Mouse (Mus musculus) kidney, embryonic 16.5 days (tissue): ENCODE data around the gene Arhgap25. TPM values are rescaled to one million over a fixed set of nuclear protein-coding genes. Genes with fewer than 3 reads are reported as not detected.
A peak's percentile ranks its signal among the peaks of the same experiment; 100 is the strongest.
"Not testable (repeated sequence)": the region's sequence is repeated elsewhere in the genome, so short reads cannot be mapped to it uniquely, and the experiment has no call there.

Experiments
- ATAC-seq: fragments of 200-750 bp; cut with Nextera tagmentation; 2 replicates; pipeline ENCODE4 v1.8.0; 2017; ENCODE audit warnings: moderate TSS enrichment; ENCODE audit not compliant: low FRiP score, low TSS enrichment
- H3K27ac ChIP-seq: fragments of 300-500 bp; sonication (generic); 2 replicates; pipeline ENCODE4 v1.5.1; 2014; ENCODE audit warnings: low read length
- H3K27me3 ChIP-seq: fragments of 300-500 bp; sonication (generic); 2 replicates; pipeline ENCODE4 v1.6.1; 2014; ENCODE audit warnings: low read length, control low read depth, mixed read lengths; ENCODE audit not compliant: insufficient read depth
- H3K36me3 ChIP-seq: fragments of 300-500 bp; sonication (generic); 2 replicates; pipeline ENCODE4 v1.6.1; 2014; ENCODE audit warnings: low read length, control low read depth, mixed read lengths; ENCODE audit not compliant: insufficient read depth
- H3K4me1 ChIP-seq: fragments of 300-500 bp; sonication (generic); 2 replicates; pipeline ENCODE4 v1.6.1; 2014; ENCODE audit warnings: low read length, control low read depth, mixed read lengths; ENCODE audit not compliant: insufficient read depth
- H3K4me2 ChIP-seq: fragments of 300-500 bp; sonication (generic); replicated peaks from 2 replicates; pipeline ENCODE4 v1.6.1; 2014; ENCODE audit warnings: low read depth, low read length
- H3K4me3 ChIP-seq: fragments of 300-500 bp; sonication (generic); 2 replicates; pipeline ENCODE4 v1.5.1; 2014; ENCODE audit warnings: mild to moderate bottlenecking, low read length
- H3K9ac ChIP-seq: fragments of 300-500 bp; sonication (generic); replicated peaks from 2 replicates; pipeline ENCODE4 v1.6.1; 2014; ENCODE audit warnings: low read length
- H3K9me3 ChIP-seq: fragments of 300-500 bp; sonication (generic); 2 replicates; pipeline ENCODE4 v1.6.1; 2016; ENCODE audit warnings: low read length, control low read depth
- WGBS: fragments of 180-500 bp; shearing (Covaris S2); extraction: QIAGEN DNeasy Blood & Tissue Kit; methylation state at CpG from one replicate; pipeline ENCODE4 v1.1.7; 2014; 5-methylcytosine and 5-hydroxymethylcytosine counted together
- polyA plus RNA-seq: library from polyadenylated mRNA; unstranded; fragments of >200 nt; fragmentation: Nextera tagmentation; extraction: Ambion mirVana; gene quantifications from 2 replicates; pipeline ENCODE4 v1.2.1, GENCODE M21; 2015

Arhgap25 gene
- polyA plus RNA-seq, result 5.4 and 6.3 TPM in 2 replicates

DNA sequence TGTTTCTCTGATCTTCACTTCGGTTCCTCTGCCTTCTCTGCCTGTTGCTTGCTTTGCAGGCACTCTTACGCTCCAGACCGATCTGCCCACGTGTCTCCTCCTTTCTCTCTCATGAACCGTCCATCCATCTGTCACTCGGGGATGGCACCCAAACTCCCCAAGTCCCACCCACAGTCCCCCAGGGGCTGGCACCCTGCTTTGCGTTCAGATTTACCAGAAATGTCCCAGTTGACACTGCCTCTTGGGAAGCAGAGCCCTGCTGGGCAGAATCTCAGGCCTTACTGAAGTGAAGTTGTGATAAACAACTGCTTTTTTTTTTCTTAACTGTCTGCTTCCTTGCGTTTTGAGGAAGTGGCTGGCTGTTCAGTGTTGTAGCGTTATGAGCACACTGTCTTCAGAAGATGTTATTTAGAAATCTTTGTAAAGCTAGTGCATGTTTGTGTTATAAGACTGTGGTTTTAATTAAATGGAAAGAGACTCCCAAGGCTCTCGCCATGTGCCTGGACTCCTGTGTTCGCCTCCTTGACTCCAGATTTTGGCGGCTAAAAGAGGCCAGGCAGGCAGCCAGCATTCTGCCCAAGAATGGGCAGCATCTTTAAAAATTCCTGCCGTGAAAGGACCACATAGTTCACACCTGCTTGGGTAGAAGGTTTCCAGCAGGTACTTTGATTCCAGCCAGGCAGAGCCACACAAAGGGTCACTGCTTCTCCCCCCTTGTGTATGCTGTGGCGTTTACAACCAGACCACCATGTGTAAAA is at the start of gene Arhgap25:
Arhgap25 (minus strand) TSS at position 307 of the 758 bp plus-strand sequence.
- H3K9me3 ChIP-seq, result no peaks in the 10 kb centered on the region
- no peak within 1 kb of the TSS for H3K27ac ChIP-seq
- no peaks in the 10 kb centered on the region for H3K27me3 ChIP-seq
- H3K36me3 ChIP-seq, result no peaks in the 10 kb centered on the region
- no peak within 1 kb of the TSS for H3K4me2 ChIP-seq
- no peak for ATAC-seq
- H3K4me3 ChIP-seq, result no peak within 1 kb of the TSS
- H3K9ac ChIP-seq, result no peak within 1 kb of the TSS
- no peaks in the 10 kb centered on the region for H3K4me1 ChIP-seq
- 60% methylated on average over 14 of the region's 14 CpGs for WGBS

DNA sequence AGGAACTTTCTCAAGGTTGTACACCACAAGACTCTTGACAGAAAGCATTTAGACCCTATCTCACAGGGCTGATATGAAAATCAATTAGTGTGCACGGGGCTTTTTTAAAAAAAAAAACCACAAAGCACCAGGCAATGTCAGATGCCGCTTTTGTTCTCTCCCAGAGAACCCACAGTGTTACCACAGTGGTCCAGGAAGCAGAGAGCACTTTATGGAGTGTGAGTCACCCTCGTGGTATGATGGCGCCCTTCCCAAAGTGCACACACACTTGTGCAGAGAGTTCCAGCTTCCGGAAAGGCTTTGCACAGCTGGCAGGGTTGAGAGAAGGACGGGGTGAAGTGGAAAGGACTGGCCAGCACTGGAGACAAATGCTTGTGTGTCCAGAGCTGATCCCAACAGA is 49.4 kb upstream of the Arhgap25 start:
- H3K4me2 ChIP-seq, result no peak overlapping the region
- ATAC-seq, result peak; percentile 40; the same call in 1 of the 2 replicates
- peaks cover 5% of the 10 kb centered on the region; the same call in 1 of the 2 replicates for H3K4me1 ChIP-seq
- H3K27me3 ChIP-seq, result no peaks in the 10 kb centered on the region
- no peak overlapping the region for H3K4me3 ChIP-seq
- no peaks in the 10 kb centered on the region for H3K9me3 ChIP-seq
- no peak overlapping the region for H3K9ac ChIP-seq
- 67% methylated on average over 6 of the region's 6 CpGs for WGBS
- H3K36me3 ChIP-seq, result no peaks in the 10 kb centered on the region
- no peak overlapping the region for H3K27ac ChIP-seq

DNA sequence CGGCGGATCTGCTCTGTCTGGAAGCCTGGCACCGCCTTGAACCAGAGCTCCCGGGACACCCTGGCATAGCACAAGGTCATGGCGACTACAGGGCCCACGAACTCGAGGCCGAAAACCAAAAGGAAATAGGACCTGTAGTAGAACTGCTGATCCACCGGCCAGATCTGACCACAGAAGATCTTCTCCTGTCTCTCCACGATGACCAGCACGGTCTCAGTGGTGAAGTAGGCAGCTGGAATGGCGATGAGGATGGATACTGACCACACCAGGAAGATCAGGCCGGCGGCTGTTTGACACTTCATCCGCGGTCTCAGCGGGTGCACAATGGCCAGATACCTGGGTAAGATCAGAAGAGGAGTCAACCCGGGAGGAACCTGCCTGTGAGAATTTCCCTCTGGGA is 48.5 kb upstream of the Arhgap25 start:
- 91% methylated on average over 18 of the region's 18 CpGs for WGBS
- H3K27ac ChIP-seq, result no peak overlapping the region
- no peak overlapping the region for H3K4me2 ChIP-seq
- H3K9ac ChIP-seq, result no peak overlapping the region
- peaks cover 1% of the 10 kb centered on the region for H3K4me1 ChIP-seq
- no peaks in the 10 kb centered on the region for H3K36me3 ChIP-seq
- H3K4me3 ChIP-seq, result no peak overlapping the region
- no peaks in the 10 kb centered on the region for H3K27me3 ChIP-seq
- H3K9me3 ChIP-seq, result no peaks in the 10 kb centered on the region
- no peak for ATAC-seq

DNA sequence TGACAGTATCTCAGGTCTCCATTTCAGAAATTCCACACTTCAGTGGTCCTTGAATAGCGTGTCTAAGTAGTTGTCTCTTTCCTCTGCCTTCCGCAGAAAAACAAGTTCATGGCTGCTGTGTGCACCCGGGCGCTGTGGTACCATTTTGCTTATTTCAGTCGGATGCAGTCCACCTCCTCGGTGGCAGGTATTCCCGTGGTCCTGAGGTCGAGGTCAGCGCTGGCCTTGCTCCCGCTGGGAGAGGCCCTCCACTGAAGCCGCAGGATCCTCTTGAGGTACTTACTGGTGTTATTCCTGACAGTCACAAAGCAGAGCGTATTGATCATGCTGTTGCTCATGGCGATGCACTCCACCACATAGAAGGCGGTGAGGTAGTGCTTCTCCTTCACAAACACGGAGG is 48.0 kb upstream of the Arhgap25 start:
- H3K27ac ChIP-seq, result no peak overlapping the region
- peaks cover 4% of the 10 kb centered on the region for H3K4me1 ChIP-seq
- H3K9ac ChIP-seq, result no peak overlapping the region
- WGBS, result 78% methylated on average over 15 of the region's 15 CpGs
- H3K4me3 ChIP-seq, result no peak overlapping the region
- H3K4me2 ChIP-seq, result no peak overlapping the region
- no peak for ATAC-seq
- no peaks in the 10 kb centered on the region for H3K36me3 ChIP-seq
- no peaks in the 10 kb centered on the region for H3K27me3 ChIP-seq
- no peaks in the 10 kb centered on the region for H3K9me3 ChIP-seq

DNA sequence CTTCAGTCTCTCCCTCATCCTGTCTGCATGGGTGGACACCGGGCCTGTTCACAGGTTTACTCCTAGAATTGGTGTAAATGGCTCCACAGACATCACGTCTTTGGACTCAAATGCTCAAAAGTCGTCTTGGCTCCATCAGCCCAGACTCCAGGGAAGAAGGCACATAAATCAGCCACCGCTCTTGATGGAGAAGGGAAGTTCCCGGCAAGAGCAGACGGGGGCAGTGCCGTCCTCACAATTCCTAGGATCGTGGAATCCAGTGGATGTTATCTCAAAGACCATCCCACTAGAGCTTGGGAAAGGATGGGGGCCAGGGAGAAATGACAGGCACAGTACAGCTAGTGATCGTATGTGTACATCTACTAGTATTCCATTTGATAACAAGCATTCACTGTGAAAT is 45.2 kb upstream of the Arhgap25 start:
- Histone ChIP-seq H3K4me3 (no peak overlapping the region), H3K9ac (no peak overlapping the region), H3K36me3 (no peaks in the 10 kb centered on the region), H3K4me2 (no peak overlapping the region), H3K27me3 (no peaks in the 10 kb centered on the region), H3K9me3 (no peaks in the 10 kb centered on the region), H3K4me1 (peaks cover 4% of the 10 kb centered on the region; the same call in 1 of the 2 replicates), H3K27ac (no peak overlapping the region)
- ATAC-seq, result 0 out of 2 replicates have a peak, but pooled peaks have one; percentile 39
- WGBS, result 20% methylated on average over 9 of the region's 9 CpGs

DNA sequence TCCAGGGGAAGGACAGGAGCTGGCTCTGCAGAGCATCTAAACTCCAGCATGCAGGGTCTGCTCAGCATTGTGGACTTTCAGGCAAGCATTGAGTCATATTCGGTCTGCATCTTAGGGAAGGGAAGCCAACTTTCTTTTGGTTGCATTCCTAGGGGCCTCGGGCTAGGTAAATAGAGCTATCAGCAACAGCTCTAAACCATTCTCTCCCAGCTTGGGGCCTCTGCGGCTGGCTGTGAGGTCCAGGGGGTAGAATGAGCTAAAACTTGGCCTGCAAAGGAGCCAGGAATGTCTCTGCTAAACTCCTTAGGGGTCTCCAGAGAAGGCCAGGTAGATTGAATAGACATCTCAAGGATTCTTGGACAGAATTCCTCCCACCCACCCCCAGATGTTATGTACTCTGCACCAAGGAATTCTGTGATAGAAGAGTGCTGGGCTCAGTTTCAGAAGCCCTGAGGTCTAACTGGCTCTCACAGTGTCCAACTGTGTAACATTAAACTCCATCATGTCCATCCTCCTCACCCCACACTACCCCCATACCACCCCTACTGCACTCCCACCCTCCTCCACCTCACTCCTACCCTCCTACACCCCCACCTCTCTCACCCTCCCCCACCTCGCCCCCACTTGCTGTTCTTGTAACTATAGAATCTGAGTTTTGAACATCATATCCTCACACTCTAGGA is 43.7 kb upstream of the Arhgap25 start:
- 27% methylated on average over 4 of the region's 4 CpGs for WGBS
- Histone ChIP-seq H3K4me3 (no peak overlapping the region), H3K4me1 (peaks cover 4% of the 10 kb centered on the region; the same call in 1 of the 2 replicates), H3K9me3 (no peaks in the 10 kb centered on the region), H3K4me2 (no peak overlapping the region), H3K27ac (peak overlapping the region; percentile 41), H3K27me3 (no peaks in the 10 kb centered on the region), H3K9ac (no peak overlapping the region), H3K36me3 (no peaks in the 10 kb centered on the region)
- peak; percentile 67; the same call in 1 of the 2 replicates for ATAC-seq

DNA sequence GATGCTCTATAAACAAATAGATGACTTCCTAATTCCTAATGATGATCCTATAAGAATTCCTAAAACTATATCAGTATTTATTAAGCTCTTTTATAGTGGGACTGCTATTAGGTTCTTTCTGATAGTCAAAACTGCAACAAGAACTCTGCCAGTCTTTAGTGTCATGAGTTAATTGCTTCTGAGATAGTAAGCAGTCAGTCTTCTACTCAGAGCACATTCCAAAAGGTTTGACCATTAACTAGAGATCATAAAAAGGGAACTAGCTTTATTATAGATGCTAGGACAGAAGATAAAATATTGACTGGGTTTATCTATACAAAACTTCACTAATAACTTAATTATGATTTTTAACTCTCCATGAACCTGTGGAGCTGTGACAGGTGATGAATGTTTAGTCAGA is 38.8 kb upstream of the Arhgap25 start:
- H3K36me3 ChIP-seq, ATAC-seq, H3K27ac ChIP-seq, H3K4me2 ChIP-seq, H3K4me3 ChIP-seq, H3K9ac ChIP-seq, H3K27me3 ChIP-seq, H3K9me3 ChIP-seq, H3K4me1 ChIP-seq: not testable (repeated sequence)

DNA sequence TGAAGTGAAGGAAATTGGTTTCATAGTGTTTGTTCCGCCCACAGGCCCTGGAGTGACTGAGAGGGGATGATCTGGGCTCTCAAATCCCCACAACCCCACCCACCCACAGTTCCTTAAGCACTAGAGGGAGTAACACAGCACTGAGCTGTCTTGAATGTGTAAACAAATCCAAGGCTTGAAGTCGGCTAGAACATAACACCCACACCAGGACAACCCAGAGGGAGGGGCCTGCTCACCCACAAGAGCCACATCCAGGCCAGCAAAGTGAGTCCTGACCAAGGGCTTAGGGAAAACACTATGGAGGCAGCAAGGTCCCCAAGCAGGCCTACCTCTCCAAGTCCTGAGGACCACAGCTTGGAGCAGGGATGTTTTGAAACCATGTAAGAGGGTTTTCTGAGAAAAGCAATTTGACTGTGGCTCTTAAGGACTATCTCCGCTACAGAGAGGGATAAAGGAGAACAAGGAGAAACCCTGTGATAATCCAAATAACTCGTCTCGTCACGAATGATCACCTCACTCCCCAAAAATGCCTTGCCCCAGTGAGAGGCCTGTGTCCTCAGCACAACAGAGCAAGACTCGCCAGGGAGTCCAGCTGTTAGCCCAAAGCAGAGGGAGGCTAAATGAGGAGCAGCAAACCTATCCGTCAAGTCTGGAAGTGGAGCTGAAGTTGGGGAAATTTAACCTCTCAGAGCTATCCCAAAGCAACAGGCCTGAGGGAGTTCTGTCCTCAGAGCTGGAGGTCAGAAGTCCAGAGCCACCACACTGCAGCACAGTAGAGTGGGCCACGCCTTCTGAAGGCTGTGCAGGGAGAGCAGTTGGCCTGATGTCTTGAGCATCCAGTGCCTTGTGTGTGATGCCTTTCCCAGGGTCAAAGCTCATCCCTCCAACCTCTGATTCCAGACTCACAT is 34.9 kb upstream of the Arhgap25 start:
- no peak overlapping the region for H3K4me2 ChIP-seq
- WGBS, result 49% methylated on average over 9 of the region's 9 CpGs
- no peaks in the 10 kb centered on the region for H3K9me3 ChIP-seq
- no peak overlapping the region for H3K27ac ChIP-seq
- H3K9ac ChIP-seq, result no peak overlapping the region; the same call in 1 of the 2 replicates
- peak; percentile 80 for ATAC-seq
- no peak overlapping the region for H3K4me3 ChIP-seq
- H3K4me1 ChIP-seq, result peaks cover 4% of the 10 kb centered on the region; the same call in 1 of the 2 replicates
- H3K36me3 ChIP-seq, result no peaks in the 10 kb centered on the region
- H3K27me3 ChIP-seq, result no peaks in the 10 kb centered on the region

DNA sequence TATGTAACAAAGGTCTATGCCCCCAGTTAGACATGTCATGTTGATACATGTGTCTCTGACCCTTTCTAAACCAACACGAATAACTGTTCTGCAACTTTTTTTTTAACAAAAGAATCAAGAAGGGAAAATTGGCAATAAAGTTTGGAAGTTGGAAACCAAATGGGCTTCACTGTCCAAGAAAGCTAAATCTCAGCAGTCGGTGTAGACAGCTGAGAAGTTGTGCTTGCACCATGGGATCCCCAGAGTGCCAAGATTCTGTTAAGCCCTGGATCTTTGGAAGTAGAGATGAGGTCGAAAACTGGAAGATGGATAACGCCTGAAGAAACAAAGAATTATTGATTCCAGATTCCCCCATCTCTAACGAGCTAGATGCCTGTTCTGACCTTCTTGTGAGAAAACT is 32.1 kb upstream of the Arhgap25 start:
- H3K36me3 ChIP-seq, result no peaks in the 10 kb centered on the region
- WGBS, result 65% methylated on average over 5 of the region's 5 CpGs
- no peak overlapping the region for H3K9ac ChIP-seq
- H3K27me3 ChIP-seq, result no peaks in the 10 kb centered on the region
- no peaks in the 10 kb centered on the region for H3K9me3 ChIP-seq
- H3K4me3 ChIP-seq, result no peak overlapping the region
- H3K27ac ChIP-seq, result no peak overlapping the region
- peaks cover 4% of the 10 kb centered on the region; the same call in 1 of the 2 replicates for H3K4me1 ChIP-seq
- ATAC-seq, result no peak
- H3K4me2 ChIP-seq, result no peak overlapping the region
